Mouse (Mus musculus) ovary, postnatal 10 days (tissue): ENCODE measurements around the gene Slc10a1.
"Not testable (repeated sequence)": the region's sequence is repeated elsewhere in the genome, so short reads cannot be mapped to it uniquely, and the experiment has no call there.

ENCODE experiments used
- DNase-seq: peaks from one replicate; pipeline ENCODE4 v3.0.0; 2022; ENCODE audit warnings: low spot score

Gene Slc10a1

DNA sequence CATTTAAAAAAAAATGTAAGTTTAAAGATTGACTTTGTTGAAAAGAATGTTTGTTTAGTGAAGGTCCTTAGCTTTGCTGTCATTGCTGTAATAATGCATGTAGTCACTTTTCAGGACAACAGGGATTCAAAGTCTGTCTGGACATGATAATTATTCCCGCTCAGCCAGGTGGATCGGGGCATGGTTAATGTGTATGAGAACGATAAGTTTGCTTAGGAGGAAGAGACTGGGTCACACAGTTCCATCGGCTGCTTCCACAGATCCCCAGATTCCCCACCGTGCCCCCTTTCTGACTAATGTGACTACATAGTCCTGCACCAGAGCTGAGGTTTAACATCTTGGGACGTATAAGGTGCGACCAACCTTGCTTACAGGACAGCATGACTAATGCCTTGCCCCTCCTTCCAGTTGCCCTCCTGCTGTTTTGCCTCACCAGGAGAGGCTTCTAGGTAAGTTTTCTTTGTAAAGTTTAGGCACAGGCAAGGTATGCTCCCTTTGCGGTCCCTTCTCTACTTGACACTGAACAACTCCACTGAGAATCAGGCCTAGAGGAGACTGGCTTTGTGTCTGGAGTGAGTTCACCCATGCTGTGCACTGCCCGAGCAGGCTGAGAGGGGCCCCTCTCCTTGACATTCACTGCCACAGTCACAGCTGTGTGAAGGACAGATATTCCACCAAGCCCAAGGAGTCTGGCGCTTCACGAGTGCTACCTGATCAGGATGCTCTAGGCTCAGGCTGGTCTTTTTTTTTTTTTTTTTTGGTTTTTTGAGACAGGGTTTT, 2.3 kb downstream of the Slc10a1 start:
- no peak for DNase-seq

DNA sequence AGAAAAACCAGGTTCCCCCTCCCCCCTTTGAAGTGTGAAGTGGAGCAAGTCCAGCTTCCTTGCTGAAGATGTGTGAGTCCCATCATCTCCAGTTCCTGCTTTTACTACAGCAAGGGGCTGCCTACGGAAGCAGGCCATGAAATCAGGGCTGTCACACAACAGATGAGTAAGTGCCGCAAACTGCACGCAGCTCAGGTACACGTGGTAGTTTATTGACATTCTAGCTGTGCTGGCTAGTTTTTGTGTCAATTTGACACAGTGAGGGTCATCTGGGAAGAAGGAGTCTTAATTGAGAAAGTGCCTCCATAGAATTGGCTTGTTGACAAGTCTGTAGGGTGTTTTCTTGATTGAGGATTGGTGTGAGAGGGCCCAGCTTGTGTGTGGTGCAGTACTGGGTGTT, 5.9 kb downstream of the Slc10a1 start:
- no peak for DNase-seq

DNA sequence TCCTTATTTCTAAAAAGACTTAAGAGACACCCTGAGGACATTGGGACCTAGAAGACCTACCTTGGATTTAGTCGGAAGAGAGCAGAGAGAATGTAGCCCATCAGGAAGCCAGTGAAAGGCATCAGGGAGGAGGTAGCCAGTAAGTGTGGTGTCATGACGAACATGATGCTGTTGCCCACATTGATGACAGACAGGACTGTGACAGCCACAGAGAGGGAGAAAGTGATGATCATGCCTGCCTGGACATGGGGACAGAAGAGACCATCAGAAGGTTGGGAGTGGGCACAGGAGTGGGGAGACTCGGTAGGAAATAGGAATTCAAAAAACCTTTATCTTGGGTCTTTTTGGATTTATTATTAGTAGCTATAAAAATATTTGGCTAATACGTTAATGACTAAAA, 10.5 kb downstream of the Slc10a1 start:
- no peak for DNase-seq

DNA sequence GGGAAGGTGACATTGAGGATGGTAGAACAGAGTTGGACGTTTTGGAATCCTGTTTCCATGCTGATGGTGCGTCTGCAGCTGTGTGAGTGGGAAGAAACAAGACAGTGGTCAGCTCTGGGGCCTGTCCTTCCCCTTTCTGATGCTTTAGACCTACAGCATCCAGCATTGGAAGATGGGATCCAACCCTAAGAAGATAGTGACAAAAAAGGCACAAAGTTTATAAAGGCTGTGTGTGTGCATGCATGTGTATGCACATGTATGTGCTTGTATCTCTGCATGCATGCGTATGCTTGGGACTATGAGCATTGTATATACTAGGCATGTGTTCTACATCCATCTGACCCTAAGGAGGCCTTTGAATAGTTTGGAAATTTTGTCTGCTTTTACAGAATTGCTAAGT, 12.5 kb downstream of the Slc10a1 start:
- no peak for DNase-seq

DNA sequence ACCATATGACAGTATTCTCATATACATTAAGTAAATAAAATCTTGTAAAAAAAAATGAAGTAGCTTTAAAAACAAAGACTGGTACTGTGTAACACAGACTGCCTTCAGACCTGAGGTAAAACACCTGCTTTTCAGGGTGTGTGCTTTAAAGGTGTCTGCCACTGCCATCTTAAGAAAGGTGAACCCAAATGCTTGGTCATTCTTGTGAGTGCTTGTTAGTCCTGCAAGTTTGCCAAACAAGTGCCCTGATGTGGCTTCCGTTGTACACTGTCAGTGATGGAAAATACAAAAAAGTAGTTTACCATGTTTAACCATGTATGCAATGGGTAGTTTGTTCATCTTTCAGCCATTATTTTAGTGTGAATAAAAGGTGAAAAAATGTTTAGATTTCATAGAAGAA, 16.0 kb downstream of the Slc10a1 start:
- no peak for DNase-seq

DNA sequence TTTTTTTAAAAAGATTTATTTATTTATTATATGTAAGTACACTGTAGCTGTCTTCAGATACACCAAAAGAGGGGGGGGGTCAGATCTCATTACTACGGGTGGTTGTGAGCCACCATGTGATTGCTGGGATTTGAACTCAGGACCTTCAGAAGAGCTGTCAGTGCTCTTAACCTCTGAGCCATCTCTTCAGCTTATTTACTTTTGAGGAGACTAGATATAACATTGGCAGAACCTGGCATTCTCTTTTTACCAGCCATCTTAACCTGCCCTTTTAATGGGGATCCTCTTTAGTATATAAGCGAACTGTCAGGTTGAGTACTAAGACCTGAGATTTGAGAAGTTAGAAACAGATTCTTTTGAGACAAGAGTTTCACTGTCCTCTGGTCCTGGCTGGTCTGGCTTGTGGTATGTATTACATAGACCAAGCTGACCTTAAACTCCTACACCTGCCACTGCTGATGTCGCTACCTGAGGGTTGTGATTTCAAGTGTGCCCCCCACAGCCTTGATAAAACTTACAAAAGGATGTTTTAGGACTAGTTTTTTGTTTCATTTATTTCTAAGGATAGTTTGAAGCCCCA, 16.8 kb downstream of the Slc10a1 start:
- no peak for DNase-seq

DNA sequence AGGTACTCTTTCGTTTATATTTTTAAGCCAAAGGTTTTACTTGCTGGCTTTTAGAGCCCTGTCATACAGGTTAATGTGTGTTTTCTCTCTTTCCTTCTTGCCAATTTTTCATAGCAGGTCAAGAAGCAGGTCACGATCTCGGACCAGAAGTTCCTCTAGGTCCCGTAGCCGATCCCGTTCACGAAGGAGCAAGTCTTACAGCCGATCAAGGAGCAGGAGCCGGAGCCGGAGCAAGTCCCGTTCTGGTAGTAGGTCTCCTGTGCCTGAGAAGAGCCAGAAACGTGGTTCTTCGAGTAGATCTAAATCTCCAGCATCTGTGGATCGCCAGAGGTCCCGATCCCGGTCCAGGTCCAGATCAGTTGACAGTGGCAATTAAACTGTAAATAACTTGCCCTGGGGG, 18.9 kb downstream of the Slc10a1 start:
- DNase-seq: not testable (repeated sequence)

DNA sequence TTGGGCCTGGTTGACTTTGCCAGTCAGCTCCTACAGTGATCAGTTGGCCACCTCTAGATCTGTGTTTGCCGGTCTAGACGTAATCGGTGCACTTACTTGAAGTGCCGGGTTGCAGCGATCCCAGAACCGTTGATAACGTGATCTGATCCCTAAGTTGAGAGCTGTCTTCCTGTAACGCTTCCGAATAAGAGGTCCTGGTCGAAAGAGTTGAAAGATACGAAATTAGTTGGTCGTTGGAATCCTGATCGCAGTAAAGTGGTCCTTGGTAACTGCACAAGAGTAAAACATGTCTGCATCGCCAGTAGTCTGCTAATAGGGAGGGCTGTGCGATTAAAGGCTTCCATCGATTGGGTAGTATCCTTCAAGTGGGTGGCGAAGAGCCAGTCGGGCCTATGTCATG, 20.3 kb downstream of the Slc10a1 start:
- no peak for DNase-seq

DNA sequence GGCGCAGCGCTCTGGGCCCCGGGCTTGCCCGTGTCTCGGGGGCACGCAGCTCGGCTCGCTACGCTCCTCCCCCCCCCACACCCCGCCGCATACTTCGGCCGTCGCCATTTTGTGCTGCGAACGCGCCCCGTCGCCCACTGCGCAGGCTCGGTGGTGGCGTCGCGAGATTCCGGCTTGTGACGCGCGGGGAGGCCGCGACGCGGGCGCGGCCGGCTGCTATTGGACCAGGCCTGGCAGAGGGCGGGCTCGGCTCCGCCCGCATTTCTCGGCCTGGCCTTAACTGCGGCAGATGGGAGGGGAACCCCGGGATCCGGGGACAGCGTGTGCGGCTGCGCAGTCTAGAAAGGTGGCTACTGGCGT, 22.5 kb downstream of the Slc10a1 start:
- DNase-seq: peak; percentile 85

DNA sequence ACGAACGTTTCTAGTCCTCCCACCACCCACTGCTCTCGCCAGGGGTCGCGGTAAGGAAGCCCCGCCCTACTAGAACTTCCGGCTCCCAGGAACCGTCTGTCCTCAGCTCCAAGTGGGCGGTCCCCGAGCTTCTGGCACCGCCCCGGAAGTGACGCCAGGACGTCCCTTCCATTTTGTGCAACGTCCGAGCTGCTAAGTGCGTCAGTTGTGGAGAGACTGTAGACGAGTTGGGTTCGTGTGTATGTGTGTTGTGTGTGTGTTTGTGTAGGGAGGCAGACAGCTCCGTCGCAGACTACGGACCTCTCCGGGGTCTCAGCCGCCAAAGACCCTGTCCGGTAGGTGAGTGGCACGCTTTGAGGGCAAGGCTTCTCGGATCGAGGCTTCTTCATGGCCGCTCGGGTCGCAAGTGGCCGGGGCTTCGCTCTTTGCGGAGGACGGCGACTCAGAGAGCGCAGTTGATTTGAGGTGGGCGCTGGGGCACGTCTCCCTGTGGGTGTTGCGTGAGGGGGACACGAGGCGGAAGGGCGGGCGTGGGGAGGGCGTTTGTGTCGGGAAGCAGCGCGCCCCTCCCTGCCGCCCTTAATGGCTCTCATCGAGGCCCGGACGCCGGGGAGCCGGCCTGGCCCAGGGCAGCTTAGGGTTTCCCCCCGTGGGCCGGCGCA, 23.0 kb downstream of the Slc10a1 start, which contains the start of gene Srsf5:
Gene Srsf5 (plus strand): TSS at position 171 of the 662 bp plus-strand sequence.
- peak; percentile 98 for DNase-seq

DNA sequence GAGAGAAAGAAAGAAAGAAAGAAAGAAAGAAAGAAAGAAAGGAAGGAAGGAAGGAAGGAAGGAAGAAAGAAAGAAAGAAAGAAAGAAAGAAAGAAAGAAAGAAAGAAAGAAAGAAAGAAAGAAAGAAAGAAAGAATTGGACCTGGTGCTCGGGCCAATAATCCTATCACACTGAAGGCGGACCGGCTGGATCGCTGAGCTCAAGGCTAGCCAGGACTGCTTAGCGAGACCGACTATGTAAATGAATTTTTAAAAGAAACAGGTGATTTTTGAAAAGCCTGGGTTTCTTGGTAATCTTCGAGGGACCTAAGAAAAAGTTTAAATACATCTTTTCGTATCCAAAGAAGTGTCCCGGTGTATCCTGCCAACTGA, 23.6 kb downstream of the Slc10a1 start:
- DNase-seq: not testable (repeated sequence)

DNA sequence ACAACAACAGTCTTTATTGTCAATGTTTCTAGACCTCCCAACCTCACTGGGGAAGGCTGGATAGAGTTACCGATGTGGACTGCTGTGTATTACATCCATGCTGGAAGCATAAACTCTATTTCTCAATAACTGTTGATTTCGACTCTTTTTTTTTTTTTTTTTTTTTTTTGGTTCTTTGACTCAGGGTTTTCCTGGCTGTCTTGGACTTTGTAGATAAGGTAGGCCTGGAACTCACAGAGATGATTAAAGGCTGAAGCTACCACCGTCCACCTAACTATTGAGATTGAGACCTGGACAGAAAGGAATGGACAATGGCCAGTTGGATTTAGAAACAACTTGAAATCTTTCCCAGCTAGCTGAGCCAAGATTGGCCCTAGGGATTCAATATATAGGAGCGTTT, 24.3 kb downstream of the Slc10a1 start:
- no peak for DNase-seq

DNA sequence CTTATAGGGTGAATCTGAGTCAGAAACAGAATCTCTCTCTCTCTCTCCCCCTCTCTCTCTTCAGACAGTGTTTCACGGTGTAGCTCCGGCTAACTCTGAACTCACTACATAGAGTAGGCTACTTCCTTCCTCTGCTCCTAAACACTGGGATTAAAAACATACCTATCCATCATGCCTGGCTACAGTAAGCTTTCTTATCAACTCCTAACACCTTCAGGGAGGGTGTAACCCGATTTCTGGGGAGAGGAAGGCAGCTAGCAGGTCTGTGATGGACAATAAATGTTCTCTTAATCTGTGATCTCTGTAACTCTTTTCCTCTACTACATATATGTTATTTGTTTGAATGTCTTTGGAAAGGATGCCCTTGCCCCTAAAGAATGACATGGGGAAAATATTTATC, 25.1 kb downstream of the Slc10a1 start:
- DNase-seq: no peak

DNA sequence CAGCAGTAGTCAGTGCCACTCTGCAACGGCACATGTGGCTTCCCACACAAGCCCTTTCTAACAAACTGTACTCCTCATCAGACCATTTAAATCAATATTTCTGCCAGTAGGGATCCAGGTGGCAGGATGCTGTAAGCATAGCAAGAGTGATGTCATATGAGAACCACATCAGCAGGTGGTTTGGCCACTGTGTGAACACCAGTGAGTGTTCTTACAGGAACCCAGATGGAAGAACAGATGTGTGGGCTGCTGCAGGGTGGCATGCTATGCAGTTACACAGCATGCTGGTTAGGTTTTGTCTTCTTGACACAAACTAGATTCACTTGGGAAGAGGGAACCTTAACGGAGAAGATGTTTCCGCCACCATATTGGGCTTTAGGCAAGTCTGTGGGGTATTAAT, 26.6 kb downstream of the Slc10a1 start:
- no peak for DNase-seq

DNA sequence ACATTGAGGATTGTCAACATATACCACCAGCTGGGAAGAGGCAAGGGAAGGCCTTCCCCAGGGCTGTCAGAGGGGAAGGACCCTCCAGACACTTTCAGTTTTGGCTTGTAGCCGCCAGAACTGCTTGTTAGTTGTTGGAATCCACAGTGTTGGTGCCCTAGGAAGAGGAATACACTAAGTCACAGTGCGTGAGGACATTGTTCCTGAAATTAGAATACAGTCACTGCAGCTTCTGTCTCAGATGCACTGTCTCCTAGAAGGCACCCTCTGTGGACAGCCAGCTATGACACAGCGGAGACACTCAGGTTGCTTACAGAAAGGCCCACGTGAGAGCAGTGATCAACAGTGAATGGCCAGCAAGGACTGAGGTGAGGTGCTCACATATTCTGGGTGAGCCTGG, 29.3 kb downstream of the Slc10a1 start:
- no peak for DNase-seq

DNA sequence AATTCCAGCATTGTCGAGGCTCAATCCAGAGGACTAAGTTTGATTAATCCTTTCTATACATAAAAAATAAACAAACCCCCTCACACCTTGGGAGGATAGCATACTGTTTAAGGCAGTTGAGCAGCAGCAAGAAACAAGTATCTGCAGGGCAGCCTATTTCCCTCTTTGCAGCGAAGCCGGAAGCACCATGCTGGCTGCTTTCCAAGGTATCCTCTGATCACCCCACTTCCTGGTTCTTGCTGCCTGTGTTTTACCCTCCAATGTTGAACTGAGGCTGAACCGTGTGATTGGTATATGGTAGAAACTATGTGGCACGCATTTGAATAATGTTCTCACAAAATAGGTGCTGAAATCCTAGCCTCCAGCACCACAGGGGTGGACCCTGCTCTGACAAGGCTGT, 29.9 kb downstream of the Slc10a1 start:
- no peak for DNase-seq

DNA sequence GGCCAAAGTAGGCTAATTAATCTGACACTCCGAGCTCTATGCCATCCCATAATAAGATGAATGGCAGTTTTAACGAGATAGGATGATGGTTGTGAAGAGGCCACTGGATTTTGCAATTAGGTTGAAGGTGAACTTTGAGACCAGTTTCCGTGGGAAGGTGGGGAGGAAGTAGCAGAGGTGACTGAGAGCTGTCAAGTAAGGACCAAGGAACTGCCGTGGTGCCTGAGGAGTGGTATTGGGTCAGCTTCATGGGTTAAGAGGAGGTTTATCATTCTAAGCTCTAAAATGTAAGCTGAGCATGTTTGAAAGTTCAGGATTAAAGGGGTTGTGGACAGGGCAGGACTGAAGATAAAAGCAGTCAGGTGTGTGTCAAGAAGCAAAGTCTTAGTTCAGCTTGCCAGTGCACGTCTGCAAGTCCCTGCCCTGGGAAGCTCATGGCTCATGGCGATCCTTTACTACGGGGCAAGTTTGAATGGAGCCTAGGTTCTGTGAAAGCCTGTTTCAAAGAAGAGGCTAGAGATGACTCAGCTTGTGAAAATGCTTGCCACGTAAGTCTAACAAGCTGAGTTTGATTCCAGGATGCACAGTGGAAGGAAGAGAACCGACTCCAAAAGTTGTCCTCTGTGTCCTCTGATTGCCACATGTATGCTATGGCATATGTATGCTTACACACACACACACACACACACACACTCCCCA, 31.0 kb downstream of the Slc10a1 start:
- DNase-seq: no peak

DNA sequence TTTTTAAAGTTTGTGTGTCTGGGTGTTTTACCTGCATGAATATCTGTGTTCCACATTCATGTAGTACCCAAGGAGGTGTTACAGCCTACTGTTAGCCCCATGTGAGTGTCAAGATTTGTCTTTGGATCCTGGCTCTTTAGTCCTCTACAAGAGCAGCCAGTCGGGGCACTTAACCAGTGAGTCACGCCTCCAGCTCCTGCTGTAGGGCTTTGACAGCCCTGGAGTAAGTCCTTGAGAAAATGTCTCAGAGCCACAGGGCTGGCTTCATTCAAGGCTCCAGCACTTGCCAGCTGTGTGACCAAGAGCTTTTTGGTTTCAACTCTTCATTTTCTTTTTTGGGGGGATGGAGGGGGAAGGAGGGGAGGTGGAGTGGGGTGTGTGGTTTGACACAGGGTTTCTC, 31.8 kb downstream of the Slc10a1 start:
- no peak for DNase-seq

DNA sequence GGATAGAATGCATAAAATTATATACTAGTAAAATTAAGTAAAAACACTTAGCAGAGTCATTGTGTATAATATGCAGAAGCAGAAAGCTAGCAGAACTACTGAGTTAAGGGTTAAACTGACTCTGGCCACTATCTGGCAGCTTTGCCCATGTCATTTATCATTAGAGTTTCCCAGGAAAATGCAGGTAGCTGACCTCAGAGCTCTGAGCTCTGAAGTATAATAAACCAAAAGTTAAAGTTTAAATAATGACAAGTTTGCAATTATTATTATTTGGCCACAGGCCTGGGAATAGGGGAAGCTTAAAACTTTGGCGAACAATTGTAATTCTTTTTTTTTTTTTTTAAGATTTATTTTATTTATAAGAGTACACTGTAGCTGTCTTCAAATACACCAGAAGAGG, 35.6 kb downstream of the Slc10a1 start:
- DNase-seq: no peak

DNA sequence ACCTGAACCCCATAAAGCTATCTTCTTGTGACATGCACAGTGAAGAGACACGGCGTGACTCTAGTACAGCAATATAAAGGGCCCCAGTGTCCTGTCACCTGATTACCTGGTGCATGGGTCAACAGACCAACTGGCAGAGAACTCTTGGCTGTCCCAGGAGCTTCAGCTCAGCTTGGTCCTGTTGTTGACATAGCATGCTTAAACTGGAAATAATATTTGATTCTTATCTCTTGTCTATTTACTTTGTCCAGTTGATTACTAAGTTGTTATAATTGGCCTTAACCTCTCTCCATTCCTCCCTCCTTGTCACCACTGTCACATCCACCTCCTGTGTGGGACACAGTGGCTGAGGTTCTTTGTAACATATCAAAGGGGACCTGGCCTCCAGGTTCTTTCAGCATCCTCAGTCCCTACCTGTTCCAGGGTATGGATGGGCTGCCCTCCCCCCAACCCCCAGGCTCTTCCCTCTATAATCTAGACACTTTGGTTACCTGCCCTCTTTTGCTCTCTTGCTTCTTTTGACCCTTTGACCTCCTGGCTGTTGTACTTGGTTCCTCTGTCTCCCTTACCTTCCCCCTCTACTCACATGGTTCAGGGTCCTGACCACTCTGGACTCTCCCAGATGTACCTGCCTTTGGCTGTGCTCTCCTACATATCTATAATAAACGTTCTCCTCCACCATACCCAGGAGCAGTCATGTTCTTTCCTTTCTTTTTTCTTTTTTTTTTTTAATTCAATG, 36.9 kb downstream of the Slc10a1 start:
- DNase-seq: no peak

DNA sequence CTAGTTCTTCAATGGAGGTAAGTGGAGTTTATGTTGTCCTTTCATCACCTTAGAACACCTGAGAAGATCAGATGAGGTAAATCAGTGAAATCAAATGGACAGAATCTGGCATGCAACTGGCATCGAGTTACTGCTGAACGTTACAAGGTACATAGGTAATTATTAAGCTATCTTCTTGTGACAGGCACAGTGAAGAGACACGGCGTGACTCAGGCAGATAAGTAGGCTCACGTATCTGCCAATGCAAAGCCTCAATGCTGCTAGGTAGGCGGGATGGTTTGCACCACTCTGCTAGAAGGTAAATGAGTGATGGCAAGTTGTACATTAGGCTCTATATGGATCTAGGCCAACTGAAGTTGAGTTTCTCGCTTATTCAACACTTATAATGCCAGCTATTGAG, 38.4 kb downstream of the Slc10a1 start:
- no peak for DNase-seq

DNA sequence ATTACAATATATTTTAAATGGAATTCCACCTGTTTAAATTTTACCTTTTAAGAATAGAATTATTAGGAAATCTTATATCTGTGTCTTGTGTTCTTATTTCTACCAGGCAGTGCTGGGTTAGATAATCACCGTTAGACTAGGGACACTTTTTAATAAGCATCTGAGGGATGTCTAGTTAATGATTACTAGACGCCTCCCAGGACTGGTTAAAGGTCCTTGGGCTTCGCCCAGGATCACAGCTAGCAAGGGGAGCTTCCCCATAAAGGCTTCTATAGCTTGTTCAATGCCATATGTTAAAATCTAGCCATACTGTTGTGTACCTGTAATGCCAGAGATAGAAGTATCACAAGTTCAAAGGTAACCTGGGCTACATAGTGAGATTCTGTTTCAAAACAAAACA, 39.6 kb downstream of the Slc10a1 start:
- DNase-seq: no peak
